Mouse (Mus musculus): ENCODE measurements around the gene Cnn3.

The Cnn3 gene

GRCm38 (mm10) chr3:121418850-121419435 lies 7.4 kb upstream of the Cnn3 start:
- no peak for DNase-seq

GRCm38 (mm10) chr3:121422405-121422804 lies 3.9 kb upstream of the Cnn3 start:
- no peak for DNase-seq

GRCm38 (mm10) chr3:121426621-121427519 lies 573 bp downstream of the Cnn3 start:
- DNase-seq: peak; percentile 65

- peak; percentile 44 for DNase-seq
These were observed 1.2 kb downstream of the Cnn3 start for GRCm38 (mm10) chr3:121427520-121427908.

- peak; percentile 11 for DNase-seq
These were observed 1.9 kb downstream of the Cnn3 start for GRCm38 (mm10) chr3:121428230-121428629.

GRCm38 (mm10) chr3:121428696-121429259 lies 2.5 kb downstream of the Cnn3 start:
- no peak for DNase-seq

GRCm38 (mm10) chr3:121429469-121429868 lies 3.2 kb downstream of the Cnn3 start:
- DNase-seq: no peak

GRCm38 (mm10) chr3:121430289-121430936 lies 4.1 kb downstream of the Cnn3 start:
- DNase-seq: no peak

GRCm38 (mm10) chr3:121433359-121433758 lies 7.1 kb downstream of the Cnn3 start:
- DNase-seq: no peak

- DNase-seq: no peak
These were observed 7.8 kb downstream of the Cnn3 start for GRCm38 (mm10) chr3:121433968-121434533.

- DNase-seq: no peak
These were observed 9.0 kb downstream of the Cnn3 start for GRCm38 (mm10) chr3:121435296-121435695.

GRCm38 (mm10) chr3:121437070-121437469 lies 10.8 kb downstream of the Cnn3 start:
- DNase-seq: no peak

GRCm38 (mm10) chr3:121437996-121438395 lies 11.7 kb downstream of the Cnn3 start:
- no peak for DNase-seq

- no peak for DNase-seq
These were observed 13.4 kb downstream of the Cnn3 start for GRCm38 (mm10) chr3:121439623-121440161.

GRCm38 (mm10) chr3:121441504-121441903 lies 15.2 kb downstream of the Cnn3 start:
- no peak for DNase-seq

- no peak for DNase-seq
These were observed 16.0 kb downstream of the Cnn3 start for GRCm38 (mm10) chr3:121442288-121442687.

- DNase-seq: no peak
These were observed 17.6 kb downstream of the Cnn3 start for GRCm38 (mm10) chr3:121443861-121444271.

- DNase-seq: no peak
These were observed 18.1 kb downstream of the Cnn3 start for GRCm38 (mm10) chr3:121444414-121444813.

GRCm38 (mm10) chr3:121446454-121446853 lies 20.2 kb downstream of the Cnn3 start:
- no peak for DNase-seq

- DNase-seq: no peak
These were observed 21.8 kb downstream of the Cnn3 start for GRCm38 (mm10) chr3:121448029-121448468.

GRCm38 (mm10) chr3:121448606-121449005 lies 22.3 kb downstream of the Cnn3 start:
- DNase-seq: no peak

GRCm38 (mm10) chr3:121449527-121449926 lies 23.2 kb downstream of the Cnn3 start:
- DNase-seq: no peak

- DNase-seq: no peak
These were observed 25.1 kb downstream of the Cnn3 start for GRCm38 (mm10) chr3:121451404-121451803.
